Mouse (Mus musculus): Measurements from ENCODE around the gene Hadhb.

The Hadhb gene

DNA sequence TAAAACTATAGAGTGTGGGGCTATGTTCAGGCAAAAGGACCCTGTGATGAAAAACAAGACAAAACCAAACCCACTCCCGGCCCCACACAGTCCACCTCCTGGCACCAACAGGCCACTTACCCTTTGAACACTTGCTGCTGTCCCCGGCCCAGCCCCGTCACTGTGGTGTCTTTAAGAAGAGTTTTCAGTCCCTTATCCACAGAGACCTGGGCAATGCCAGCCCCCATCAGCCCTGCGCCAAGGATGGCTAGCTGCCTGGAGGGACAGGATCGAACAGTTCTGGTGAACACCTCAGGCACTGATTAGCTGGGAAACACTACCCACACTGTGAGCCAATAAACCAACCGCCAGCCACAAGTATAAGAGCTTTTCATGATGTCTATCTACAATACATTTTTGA, 26.4 kb upstream of the Hadhb start:
- DNase-seq (ENCODE audit: low spot score) = no peak

DNA sequence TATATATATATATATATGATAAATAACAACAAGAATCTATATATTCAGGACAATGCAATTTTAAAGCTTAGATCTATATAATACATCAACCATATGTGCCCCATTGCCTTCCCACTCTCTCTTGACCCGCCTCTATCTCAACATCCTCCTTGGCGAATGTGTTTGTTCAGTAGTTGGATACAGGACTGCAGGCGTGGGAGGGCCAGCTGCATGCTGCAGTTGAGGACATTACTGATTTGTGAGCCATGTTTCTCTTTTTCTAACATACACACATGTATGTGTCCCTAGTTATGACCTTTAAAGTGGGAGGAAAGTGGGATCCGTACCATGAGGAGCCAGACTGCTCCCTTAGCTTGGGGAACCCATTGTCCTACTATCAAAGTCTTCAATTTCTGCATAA, 23.8 kb upstream of the Hadhb start:
- no peak for DNase-seq (ENCODE audit: low spot score)

DNA sequence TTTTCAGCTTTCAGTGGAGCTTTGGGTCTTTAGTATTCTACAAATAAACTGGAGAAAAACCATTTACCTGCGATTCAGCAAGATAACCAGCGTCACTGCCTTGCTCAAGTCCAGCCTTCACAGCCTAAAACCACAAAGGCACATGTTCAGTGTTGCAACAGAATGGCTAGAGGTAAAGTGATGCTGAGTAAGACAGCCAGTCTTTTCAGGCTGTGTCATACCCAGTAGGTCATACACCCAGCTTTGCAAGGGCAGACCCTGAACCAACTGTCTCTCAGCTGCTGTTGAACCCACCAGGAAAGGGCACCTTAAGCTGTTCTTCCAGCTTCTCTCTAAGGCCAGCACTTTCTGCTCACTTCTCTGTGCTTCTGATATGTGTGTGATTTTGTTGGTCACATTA, 22.9 kb upstream of the Hadhb start:
- no peak for DNase-seq (ENCODE audit: low spot score)

DNA sequence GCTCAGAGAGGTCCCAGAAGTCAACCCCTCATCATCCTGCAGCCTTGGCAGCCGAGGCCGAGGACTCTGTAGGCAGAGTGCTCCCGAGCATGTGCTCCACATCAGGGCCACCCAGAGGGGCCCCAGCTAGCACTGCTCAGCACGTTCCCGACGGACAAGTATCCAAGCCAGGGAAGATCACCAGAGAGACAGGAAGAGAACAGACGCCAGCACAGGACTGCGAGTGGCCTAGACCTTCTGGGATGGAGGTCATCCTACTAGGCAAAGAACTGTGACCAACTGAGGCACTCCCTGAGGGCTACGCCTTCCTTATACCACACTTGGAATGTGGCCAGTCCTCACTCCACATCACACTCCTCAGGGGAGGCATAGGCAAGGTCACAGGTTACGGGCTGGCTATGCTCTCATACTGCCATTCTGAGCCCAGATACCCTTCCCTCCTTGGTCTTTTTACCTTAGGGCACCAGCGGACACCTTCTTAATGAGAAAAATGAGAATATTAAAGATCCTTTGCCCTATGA, 19.3 kb upstream of the Hadhb start:
- no peak for DNase-seq (ENCODE audit: low spot score)

DNA sequence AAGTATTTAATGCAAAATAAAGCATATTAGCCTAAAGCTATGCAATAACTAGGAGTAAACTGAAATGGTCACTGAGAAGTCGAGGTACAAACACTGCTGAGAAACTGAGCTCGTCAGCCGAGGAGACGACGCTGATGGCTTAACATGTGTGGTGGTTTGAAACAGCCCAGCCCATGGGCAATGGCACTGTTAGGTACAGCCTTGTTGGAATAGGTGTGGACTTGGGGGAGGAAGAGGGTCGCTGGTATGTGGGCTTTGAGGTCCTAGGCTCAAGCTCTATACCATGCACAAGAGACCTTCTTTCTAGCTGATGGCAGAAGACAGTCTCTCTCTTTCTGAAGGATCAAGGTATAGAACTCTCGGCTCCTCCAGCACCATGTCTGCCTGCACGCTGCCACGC, 17.8 kb upstream of the Hadhb start:
- no peak for DNase-seq (ENCODE audit: low spot score)

DNA sequence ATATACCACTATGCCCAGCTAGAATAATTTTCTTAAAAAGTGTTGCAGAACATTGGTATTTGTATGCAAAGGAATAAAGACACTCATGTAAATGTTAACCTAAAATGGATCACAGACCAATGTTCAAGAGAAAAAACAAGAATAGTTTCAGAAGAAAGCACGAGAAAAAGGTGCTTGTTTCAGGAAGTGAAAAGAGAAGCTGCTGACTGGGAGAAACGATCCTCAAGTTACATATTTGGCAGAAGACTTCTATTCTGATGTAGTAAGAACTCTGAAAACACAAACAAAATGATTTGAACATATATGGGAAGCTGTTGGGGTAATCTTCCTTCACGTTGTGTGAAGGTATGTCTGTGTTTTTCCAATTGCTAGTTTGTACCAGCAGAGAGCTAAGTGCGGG, 16.9 kb upstream of the Hadhb start:
- DNase-seq (ENCODE audit: low spot score) = no peak

DNA sequence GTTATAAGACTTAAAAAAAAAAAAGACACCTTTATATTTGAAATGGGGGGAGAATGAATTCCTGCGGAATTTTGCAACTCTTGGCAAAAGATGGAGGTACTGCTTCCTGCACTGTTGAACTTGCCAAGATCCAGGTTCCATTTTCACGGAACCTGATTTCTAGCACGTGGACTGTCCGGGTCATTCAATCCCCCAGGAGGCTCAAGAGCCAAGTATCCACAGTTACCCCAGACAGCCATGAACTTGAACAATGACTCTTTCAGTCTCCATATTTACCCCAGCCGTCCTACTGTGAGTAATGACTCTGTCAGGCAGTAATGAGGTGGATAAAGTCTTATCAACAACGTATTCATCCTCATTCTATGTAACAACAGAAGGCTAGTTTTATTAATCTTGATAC, 8.5 kb upstream of the Hadhb start:
- no peak for DNase-seq (ENCODE audit: low spot score)

DNA sequence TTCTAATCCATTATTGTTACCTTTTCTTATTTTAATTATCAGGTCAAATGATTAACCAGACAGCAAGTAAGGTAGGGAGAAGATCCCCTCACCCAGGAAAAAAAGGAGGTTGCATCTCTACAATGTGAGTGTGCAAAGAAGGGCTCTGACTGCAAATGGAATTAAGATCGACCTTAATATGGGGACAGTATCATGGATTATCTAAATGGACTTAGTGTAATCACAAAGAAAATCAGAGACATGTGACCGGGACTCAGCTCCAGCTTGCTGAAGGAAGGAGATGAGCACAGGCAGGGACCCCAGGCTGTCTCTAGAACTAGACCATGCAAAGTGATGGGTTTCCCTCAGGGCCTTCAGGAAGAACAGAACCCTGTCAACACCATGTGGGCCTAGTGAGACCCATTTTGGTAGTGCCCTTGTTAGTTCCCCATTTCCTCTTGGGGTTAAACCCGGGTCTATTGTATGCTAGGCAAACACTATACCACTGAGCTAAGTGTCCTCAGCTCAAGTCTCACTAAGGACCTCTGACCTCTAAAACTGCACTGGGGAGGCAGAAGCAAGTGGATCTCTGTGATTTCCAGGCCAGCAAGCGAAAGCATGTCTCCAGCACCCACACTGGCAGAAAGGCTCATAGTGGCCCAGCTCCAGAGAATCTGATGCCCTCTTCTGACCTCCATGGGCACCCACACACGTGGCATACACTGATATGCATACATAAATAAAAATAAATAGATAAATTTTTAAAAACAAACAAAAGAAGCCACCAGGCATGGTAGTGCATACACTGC, 6.7 kb upstream of the Hadhb start:
- DNase-seq (ENCODE audit: low spot score) = no peak

DNA sequence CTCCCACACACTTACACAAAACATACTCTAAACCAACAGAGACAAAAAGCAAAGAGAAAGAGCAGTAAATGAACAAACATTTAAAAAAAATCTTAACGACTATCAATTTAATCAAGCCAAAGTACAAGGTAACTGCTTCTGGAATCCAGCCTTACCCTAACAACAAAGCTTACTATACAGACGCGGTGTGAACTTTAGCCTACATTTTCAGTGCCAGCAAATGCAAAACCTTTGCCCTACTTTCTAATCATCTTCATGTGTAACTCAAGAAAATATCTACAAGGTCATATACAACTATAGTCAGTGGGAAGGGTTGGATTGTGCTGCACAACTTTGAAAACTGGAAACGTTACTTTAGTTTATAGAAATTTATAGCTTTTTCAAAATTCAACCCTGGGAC, 3.0 kb upstream of the Hadhb start:
- peak; percentile 22 for DNase-seq (ENCODE audit: low spot score)

DNA sequence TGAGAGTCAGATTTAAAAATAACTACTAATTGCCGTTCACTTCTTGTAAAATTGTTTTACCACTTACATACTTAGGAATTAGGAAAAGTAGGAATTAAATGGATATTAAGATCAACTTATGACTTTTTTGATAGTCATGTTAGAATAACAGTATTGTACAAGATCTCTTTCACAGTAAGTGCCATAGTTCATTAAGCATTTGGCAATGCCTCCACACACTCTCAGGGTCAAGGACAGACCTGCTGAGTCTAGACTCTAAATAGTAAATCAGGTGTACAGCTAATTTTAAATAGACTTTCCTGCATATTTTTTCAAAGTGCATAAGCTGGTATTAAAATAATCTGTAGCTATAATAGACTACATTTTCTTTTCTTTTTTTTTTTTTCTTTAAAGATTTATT, 2.6 kb upstream of the Hadhb start:
- DNase-seq (ENCODE audit: low spot score) = no peak

DNA sequence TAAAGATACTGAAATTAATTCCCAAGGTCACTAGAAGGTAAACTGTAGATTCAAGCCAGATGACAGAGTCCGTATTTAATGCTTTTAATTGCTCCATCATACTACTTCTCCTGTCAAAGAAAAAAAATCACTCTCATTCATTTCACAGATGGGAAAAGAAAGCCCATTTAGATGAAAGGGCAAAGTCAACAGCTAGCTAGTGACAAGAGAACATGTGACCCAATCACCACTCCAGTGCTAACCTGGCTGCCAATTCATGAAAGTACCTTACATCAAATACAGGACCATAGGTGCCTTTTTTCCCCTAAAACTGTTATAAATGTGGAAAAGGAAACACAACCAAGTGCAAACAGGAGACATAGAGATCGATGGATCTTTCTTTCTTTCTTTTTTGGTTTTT, 1.8 kb upstream of the Hadhb start:
- no peak for DNase-seq (ENCODE audit: low spot score)

DNA sequence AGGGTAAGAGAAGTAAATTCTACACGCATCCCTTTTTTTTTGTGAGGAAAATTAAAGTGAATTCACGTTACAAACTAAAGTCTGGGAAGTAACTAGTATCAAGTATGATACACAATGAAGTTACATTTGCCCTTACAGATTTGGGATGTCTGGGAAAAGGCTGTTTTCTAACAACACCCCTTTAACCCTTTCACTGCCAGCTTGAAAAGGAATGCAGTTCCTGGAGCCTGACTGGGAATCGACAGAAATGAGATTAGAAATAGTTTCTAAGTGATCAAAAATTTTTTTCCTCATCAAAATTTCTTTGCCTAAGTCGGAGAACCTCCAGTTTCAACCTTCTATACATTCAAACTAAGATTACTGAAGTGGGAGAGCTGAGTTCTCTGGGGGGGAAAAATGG, 1.0 kb upstream of the Hadhb start:
- DNase-seq (ENCODE audit: low spot score) = no peak

DNA sequence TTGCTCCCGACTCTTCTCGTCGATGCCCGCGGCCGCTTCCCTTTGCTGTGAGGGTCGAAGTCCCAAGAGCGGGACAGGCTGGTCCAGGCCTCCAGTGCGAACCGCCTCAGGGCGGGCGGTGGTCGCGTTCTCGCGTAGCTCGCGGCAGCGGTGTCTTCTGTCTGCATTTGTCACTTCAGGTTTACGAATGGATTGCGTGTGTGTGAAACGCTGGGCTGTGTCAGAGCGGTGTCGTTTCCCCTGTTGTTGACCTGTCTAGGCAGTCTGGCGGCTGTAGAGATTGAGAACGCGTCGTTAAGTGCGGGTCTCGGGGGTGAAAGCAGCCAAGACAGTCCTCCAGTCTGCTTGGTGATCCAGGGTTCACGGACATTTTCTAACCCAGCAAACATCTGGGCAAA, 346 bp downstream of the Hadhb start:
- no peak for DNase-seq (ENCODE audit: low spot score)

DNA sequence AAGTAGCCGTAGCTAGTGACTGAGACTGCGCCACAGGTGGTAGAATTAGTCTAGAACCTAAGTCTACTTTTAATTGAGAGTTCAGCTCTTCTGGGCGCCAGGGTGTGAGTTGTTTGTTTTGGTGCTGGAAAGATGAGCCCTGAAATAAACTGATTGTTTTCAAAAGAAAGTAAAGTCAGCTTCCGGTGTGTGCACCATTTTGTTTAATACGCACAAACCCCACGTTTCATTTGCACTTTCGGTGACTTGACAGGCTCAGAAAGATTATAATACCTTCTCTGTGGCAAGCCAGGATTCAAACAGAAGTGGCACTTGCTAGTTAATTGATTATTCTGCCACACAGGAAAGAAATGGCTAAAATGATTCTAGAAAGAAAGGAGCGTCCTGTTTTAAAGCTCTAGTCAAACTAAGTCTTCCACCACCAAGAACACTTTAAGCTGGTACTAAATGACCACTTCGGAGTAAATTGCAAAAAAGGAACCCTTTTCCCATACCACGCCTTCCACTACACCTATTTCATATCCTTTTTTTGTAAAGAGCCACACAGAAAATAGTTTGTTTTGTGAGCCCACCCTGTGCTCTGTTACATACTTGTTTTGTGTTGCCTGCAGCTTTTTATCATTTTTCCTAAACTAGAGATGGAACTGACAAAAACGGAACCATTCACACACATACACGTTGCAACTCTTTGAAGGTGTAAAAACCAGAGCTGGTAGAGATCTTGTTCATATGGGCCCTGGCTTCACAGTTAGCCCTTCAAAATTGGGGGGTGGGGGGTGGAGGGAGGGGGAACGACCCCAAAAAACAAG, 977 bp downstream of the Hadhb start:
- DNase-seq (ENCODE audit: low spot score) = no peak

DNA sequence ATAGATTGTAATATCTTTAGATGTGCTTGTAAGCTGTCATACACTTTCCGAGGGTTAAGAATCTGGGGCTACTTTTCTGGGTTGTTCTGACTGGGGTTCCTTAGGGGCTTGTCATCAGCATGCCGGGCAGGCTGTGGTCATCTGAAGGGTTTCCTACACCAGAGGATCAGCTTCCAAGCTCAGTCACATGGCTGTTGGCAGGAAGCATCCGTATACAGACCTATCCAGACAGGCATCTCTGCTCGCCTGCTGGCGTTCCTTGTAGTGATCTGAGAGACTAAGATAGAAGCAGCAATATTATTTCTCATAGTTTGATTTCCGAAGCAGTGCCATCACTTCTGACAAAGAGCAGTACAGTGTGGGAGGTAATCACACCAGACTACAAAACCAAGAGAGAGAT, 4.6 kb downstream of the Hadhb start:
- no peak for DNase-seq (ENCODE audit: low spot score)

DNA sequence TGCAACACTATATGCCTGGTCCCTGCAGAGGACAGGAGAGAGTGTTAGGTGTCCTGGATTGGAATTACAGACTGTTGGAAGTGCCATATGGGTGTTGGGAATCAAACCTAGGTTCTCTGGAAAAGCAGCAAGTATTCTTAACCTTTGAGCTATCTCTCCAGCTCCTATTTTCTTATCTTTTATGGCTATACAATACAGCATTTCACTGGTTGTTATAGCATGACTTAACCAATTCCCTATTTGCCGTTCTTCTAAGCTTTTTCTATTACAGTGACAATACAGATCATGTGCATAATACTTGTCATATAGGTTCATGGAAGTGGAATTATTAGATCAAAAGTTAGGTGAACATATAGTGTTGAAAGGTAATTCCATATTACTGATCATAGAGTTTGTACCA, 6.8 kb downstream of the Hadhb start:
- DNase-seq (ENCODE audit: low spot score) = no peak

DNA sequence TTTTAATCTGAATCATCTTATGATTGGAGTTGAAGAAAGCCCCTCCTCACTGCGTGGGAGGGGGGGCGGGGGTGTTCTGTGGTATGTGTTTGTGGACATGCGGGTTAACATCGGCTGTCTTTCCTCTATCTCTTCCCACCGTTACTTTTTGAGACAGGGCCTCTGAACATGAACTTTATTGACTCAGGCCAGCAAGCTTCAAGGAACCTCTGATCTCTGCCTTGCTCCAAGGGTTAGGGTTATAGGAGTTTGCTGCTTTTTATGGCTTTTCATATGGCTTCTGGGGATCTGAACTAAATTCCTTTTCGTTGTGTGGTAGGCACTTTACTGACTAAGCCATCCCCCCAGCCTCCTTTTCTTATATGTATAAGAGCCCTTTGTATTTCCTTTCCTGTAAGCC, 7.3 kb downstream of the Hadhb start:
- no peak for DNase-seq (ENCODE audit: low spot score)

DNA sequence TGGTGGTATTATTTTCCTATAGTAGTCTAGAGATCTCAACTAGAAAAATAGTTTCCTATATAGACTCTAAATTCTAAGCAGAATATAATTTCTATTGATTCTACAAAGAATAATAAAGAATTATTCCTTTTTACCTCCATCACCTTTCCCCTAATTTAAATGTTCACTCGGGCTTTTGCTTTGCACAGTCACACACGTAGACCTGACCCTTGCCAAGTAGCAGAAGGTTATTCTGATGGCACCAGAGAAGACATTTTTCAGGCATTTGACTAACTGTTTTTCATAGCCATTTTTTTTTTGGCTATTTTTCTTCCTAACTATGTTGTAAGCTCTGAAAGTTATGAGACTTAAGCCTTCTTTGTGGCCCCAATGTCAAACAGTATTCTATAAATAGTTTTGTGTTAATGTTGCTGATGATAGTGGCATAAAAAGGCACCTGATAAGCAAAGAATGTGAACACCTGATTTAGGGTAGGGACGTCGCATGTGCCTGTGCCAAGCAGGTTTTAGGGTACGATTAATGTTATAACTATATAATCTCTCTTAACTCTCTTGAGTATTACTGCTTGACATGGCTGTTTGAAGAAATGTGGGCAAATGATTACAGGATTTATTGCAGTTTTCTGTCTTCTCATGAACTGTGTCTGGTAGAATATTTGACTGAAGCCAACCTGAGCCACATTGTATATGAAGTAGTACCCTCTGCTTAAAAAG, 10.3 kb downstream of the Hadhb start:
- no peak for DNase-seq (ENCODE audit: low spot score)

DNA sequence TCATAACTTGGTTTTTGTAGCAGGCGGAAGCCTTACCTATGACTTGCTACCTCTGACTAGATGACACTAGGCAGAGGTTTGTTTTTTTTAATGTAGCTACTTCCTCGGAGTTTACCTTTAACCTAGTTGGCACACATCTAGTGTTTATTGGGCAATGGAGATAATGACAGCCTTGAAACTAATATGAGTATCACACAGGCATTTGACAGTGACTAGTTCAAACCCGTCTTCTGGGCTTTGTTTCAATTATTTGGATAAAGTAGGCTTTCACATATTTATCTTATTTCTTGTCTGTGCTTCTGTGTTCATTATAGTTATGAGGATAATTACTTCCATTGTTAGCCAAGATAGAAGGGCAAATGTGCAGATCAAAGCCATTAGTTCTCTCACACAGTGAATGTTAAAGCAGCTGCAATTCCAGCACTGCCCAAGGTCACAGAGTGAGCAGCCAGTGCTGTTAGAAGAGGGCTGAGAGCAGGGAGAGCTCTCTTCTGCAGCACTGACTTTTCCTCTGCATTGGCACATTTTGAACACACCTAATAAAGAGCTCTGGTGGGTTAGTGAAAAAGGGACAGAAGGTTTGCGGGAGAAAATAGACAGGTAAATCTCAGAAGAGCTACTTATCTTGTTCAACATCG, 15.4 kb downstream of the Hadhb start:
- no peak for DNase-seq (ENCODE audit: low spot score)

DNA sequence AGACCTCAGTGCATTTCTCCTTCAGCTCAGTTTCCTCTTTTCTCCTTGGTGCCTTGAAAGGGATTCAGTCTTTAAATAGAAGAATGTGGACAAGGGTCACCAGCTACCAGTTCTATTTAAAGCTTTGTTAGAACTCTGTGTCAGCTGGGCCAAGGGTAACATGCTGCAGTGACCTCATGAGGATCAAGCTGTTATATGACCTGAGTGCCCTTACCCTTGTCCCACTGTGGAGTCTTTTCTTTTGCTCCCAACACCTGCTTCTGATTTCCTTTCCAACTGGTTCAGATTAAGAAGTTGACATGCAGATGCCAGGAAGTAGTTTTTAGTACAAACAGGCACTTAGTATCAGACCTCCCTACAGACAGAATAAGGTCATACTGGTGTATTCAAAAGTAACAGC, 17.1 kb downstream of the Hadhb start:
- no peak for DNase-seq (ENCODE audit: low spot score)

DNA sequence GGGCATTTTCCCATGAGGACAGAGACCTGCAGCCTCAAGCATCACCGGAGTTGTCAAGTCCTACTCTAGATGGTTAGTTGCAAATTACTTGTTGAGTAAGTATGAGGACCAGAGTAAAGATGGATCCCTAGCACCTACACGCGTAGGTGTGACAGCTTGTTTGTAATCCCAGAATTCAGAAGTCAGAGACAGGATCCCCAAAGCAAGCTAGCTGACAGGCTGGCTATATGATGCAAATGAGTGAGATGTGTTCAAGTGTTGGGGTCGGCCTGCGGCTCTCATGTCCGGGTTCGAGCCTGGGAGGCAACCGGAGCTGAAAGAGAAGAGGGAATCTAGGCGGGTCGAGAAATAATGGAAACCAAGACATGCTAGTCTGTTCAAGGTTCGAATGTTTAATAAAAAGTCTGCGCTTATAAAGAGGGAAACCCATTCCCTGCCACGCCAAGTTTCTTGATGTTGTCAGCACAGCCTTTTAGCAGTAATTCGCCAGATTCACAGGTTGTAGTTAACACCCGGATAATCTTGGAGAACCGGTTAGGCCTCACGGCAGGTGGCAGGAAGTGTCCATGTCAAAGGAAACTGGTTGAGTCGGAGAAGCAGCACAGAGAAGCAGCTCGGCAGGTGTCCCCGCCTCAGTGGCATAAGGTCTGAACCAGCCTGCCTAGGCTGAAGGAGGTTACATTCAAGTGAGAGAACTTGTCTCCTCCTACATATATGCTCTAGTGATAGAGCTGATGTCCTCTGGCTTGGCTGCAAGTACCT, 18.1 kb downstream of the Hadhb start:
- peak; percentile 62 for DNase-seq (ENCODE audit: low spot score)

DNA sequence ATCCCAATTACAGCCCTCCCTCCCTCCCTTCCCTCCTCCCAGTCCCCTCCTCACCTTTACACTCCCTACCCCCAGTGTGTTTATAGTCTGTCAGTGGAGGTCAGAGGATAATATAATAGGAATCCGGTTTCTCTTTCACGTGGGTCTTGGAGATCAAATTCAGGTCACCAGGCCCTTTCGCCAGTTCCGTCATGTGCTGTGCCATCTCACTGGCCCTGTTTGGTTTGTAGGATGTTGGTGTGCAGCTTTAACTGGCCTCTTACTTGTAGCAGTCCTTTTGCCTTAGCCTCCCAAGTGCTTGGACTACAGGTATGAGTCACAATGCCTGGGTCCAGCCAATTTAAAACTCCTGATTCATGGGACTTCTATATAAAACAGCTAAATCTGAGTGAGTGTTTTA, 20.8 kb downstream of the Hadhb start:
- no peak for DNase-seq (ENCODE audit: low spot score)
